Mouse (Mus musculus) hematopoietic stem cell, adult 5-6 weeks (primary cell): ENCODE measurements around the gene Tfap4. TPM values are rescaled to one million over a fixed set of nuclear protein-coding genes. Genes with fewer than 3 reads are reported as not detected.

Experiments
- ATAC-seq, 2 experiments: fragments of 125-278 bp in 1 of 2; replicated peaks in 1 of 2; 2 replicates each; pipeline ENCODE4 v1.8.0; 2016 to 2017; ENCODE audit warnings: inconsistent platforms in 2 of 2, mild to moderate bottlenecking in 2 of 2, moderate number of reproducible peaks in 2 of 2, low read depth in 1 of 2, moderate TSS enrichment in 1 of 2; ENCODE audit not compliant: low FRiP score in 2 of 2, poor library complexity in 2 of 2, severe bottlenecking in 2 of 2, insufficient read depth in 1 of 2, low TSS enrichment in 1 of 2
- total RNA-seq: library from RNA; stranded (forward); fragments of 172-1452, 232-1000 nt; gene quantifications from 2 replicates; pipeline ENCODE4 v1.2.3, GENCODE M21; 2017

Gene Tfap4
- total RNA-seq, 1 experiment from 2014 or later: 59.2 TPM

GRCm38 (mm10) chr16:4567912-4568311 lies 8.3 kb upstream of the Tfap4 start:
- peak; percentile 57 to 68 for ATAC-seq

DNA sequence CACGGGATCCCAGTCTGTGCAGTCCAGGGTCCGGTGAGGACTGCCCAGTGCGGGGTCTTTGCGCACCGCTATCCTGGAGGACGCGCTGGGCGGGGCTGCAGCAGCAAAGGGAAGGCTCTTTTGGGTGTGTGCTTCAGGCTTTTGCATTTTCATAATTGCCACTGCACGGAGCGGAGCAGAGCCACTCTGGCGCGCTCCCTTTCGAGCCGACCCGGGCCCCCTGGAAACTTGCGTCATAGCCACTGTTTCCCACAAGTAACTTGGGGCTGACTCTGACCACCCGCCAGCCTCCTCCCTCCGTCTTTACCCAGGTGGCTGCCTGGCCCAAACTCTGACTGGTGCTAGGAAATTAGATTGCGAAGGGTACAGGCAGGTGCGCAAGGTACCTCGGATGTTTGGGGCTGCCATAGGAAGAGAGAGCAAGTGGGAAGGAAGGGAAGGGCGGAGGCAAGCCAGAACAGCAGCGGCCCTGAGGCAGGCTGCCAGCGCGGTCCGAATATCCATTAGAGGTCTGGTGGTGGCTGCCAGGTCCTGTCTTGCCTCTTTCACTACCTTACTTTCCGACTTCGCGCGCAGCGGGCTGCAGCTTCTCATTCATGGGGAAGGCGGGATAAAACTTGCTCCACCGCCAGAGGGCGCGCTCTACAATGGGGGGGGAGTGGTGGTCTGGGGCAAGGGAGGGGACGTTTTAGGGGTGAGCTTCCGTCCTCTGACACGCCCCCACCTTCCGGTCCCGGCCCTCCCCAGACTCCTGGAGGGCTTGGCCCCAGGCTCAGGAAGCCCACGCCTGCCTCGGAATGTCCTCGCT lies 695 bp upstream of the Tfap4 start:
- ATAC-seq: peak; percentile 33 to 41

DNA sequence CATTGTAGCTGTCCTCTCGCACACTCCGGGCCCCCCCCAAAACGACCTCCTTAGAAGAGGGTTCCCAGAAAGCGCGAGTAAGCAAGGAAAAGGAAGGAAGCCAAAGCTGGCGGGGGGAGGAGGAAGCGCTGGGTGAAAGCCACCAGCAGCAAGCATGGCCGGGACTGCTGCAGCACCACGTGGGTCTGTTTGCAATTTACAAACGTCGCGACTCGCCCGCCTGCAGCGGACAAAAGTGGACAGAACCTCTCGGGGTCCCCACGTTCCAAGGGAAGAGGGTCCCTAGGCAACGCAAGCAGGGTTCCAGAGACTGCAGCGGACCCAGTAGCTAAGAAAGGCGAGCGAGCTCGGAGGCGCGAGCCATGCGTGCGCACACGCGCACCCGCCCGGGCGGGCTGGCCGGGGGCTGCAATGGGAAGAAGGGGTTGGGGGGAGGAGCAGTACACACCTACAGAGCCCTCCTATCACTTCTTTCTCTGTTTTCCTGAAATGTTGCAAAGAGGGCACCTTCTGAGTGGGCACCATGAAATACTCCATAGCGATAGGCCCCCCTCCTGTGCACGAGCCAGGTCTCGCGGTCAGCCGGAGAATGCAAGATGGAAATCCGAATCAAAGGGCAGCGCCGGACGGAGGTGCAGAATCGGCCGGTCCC lies 548 bp downstream of the Tfap4 start:
- peak in 1 of 2 experiments; percentile 12; a peak in 1 of 4 replicates for ATAC-seq

DNA sequence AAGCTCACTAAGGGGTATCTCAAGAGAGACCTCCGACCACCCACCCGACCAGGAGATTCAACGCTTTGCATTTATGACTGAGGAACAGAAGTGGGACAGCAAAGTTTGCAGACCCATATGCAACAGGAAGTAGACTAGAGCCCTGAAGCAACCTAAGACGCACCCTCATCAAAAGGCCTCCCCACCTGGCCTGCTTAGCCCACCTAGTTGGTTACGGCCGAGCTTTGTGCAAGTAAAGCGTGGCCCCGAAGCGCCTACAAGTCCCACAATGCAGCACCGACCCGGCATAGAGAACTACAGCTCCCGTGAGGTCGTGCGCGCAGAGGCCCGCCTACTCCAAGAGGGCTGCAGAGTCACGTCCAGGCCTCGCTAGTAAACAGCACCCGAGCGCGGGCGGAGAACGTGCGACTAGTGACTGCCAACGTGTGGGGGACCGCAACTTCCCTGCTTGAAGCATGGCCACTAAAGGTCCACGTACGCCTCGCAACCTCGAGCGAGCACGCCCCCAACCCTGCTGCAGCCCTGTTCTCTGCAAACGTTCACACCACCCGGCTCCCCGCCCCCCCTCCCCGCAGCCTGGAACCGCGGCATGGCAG lies 1.2 kb downstream of the Tfap4 start:
- ATAC-seq: peak; percentile 81 to 82

- peak; percentile 27 to 53 for ATAC-seq
These were observed 1.7 kb downstream of the Tfap4 start for GRCm38 (mm10) chr16:4557949-4558348.

DNA sequence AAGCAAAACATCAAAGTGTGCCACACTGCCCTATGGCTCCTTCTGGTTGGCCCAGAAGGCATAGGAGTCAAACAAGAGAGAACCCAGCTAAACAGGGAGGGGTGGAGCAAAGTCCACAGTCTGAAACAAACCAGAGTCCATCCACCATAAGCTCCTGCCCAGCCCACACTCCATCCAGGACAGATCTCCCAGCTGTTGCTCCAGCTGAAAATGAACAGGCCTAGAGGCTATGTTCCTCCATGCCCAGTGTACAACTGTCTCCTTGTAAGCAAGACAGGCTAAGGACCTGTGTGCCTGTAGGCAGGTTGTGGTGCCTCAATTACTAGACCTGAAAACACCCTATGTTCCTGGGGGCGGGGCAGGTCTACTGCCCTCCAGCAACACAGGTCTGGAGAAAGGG lies 2.6 kb downstream of the Tfap4 start:
- ATAC-seq: no peak

- no peak for ATAC-seq
These were observed 4.1 kb downstream of the Tfap4 start for GRCm38 (mm10) chr16:4555555-4555954.

GRCm38 (mm10) chr16:4552829-4553550 lies 6.7 kb downstream of the Tfap4 start:
- peak; percentile 43 to 51 for ATAC-seq

DNA sequence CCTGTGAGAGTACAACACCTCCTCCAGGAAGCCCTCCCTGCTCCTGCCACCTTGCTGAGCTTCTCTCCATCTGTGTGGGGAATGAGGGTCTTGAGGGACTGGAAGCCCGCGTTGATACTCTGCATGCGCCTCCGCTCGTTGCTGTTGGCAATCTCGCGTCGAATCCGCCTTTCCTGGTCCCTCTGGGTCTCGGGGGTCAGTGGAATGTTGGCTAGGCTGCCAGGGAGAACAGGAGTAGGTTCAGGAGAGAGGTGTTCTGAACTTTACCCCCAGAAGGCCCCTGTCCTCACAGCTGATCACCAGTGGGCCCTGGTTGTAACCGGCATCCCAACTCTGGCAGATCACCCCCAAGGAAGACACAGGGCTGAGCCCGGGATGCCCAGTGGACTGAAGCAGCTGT lies 7.8 kb downstream of the Tfap4 start:
- ATAC-seq: no peak

DNA sequence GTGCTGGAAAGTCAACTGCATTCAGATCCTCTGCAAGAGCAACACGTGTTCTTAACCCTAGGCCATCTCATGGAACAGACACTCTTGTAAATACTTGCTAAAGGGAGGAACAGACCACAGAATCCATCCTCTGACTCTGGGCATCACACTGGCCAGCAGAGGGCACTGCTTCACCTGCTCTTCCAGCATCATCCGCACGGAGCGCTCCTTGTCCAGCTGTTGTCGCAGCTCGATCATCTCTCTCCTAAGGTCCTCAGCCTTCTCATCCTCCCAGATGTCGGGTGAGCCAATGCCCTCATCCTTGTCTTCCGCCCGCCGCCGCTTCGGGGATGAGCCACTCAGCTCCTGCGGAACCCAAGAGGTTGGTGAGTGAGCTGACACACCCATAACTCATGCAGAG lies 8.6 kb downstream of the Tfap4 start:
- peak; percentile 67 to 68 for ATAC-seq

- ATAC-seq: no peak
These were observed 10.5 kb downstream of the Tfap4 start for GRCm38 (mm10) chr16:4548953-4549688.

DNA sequence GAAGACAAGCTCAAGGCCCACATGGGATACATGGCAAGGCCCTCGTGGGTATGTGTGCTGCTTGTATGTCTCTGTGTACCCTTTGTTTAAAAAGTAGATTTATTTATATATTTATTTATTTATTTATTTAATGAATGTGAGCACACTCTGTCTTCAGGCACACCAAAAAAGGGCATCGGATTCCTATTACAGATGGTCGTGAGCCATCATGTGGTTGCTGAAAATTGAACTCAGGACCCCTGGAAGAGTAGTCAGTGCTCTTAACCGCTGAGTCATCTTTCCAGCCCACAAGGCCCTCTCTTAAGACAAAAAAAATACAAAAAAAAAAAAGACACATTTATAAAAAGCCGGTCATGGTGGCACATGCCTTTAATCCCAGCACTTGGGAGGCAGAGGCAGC lies 12.0 kb downstream of the Tfap4 start:
- ATAC-seq: no peak

- ATAC-seq: no peak
These were observed 12.8 kb downstream of the Tfap4 start for GRCm38 (mm10) chr16:4546838-4547237.

DNA sequence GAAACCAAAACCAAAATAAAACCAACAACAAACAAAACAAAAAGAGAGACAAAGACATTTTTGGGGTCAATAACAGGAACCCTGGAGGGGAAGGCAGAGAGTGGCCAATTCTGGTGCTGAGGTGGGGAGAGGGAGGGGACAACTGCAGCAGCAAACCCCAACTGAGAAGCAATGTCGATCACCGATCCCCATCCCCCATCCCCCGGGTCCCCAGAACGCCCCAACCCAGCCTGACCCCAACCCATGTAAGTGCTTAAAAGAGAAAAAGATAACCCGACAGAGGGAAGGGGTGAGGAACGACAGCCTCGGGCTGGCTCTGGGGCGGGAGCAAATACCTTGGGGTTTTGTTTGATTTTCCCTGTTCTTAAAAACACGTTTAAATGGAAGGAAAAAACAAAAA lies 14.8 kb downstream of the Tfap4 start:
- no peak for ATAC-seq

DNA sequence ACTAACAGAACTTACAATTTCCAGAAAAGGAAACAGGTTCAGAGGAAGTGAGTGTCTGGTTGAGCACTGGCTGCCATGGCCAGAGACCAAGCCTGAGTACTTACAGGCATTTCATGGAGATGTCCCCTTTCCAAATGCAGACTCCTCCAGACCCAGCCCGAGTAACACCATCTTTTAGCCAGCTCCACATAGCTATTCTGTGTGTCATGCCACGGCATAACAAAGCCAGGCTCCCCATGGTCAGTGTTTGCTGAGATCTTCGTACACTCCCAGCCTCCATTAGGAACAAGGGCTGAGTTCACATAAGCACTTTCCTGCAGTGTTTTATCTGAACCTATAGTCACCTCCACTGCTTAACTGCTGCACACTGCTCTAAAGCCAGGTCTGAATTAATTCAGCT lies 16.4 kb downstream of the Tfap4 start:
- ATAC-seq: no peak

- ATAC-seq: no peak
These were observed 17.3 kb downstream of the Tfap4 start for GRCm38 (mm10) chr16:4542236-4542774.
